Mouse (Mus musculus): ENCODE data around the gene Meltf. TPM values are rescaled to one million over a fixed set of nuclear protein-coding genes. Genes with fewer than 3 reads are reported as not detected.

Meltf gene
- polyA plus RNA-seq, 1 experiment from 2014 or later = 0.55 TPM

DNA sequence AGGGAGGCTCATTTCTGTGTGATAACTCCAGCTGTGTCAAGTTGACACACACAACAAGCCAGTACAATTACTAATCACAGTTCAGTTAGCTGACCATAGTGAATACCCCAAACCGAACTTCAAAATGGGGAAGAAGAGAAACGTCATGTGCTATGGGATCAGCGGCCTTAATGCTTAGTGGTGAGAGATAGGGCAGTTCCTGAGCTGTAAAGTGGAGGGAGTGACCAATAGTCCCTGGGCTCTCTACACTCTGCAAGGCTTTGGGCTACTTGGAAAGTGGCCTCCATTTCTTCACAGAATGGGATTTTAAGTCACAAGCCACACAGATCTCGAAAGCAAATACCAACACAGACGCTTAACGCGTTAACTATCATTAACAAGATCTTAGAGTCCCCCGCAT, 68.7 kb downstream of the Meltf start:
- H3K9me3 ChIP-seq (replicated peaks; ENCODE audit: control insufficient read depth, low read length) = no peaks in the 10 kb centered on the region
- peak overlapping the region; percentile 91 for H3K4me3 ChIP-seq (ENCODE audit: low read depth, low read length)
- H3K27ac ChIP-seq (ENCODE audit: low read length) = peak overlapping the region; percentile 74
- H3K9ac ChIP-seq (ENCODE audit: low read depth, low read length) = peak overlapping the region; percentile 80
- peaks cover 2% of the 10 kb centered on the region; the same call in 1 of the 2 replicates for H3K36me3 ChIP-seq (ENCODE audit: control insufficient read depth, insufficient read depth)
- H3K27me3 ChIP-seq (ENCODE audit: control insufficient read depth, insufficient read depth, low read depth, low read length) = no peaks in the 10 kb centered on the region
- WGBS (ENCODE audit: insufficient replicate concordance) = 7% methylated on average over 8 of the region's 8 CpGs
- peaks cover 26% of the 10 kb centered on the region for H3K4me1 ChIP-seq (ENCODE audit: control insufficient read depth, low read depth, low read length)
- peak overlapping the region; percentile 91 for H3K4me2 ChIP-seq (ENCODE audit: low read depth, low read length)
- ATAC-seq (ENCODE audit: low read depth) = no peak

GRCm38 (mm10) chr16:31947901-31948316, 69.3 kb downstream of the Meltf start:
- WGBS (ENCODE audit: insufficient replicate concordance) = under 1% methylated on average over 37 of the region's 38 CpGs
- peak overlapping the region; percentile 91 for H3K4me2 ChIP-seq (ENCODE audit: low read depth, low read length)
- H3K27me3 ChIP-seq (ENCODE audit: control insufficient read depth, insufficient read depth, low read depth, low read length) = no peaks in the 10 kb centered on the region
- H3K27ac ChIP-seq (ENCODE audit: low read length) = peak overlapping the region; percentile 74
- H3K9ac ChIP-seq (ENCODE audit: low read depth, low read length) = peak overlapping the region; percentile 80
- peaks cover 26% of the 10 kb centered on the region for H3K4me1 ChIP-seq (ENCODE audit: control insufficient read depth, low read depth, low read length)
- peak overlapping the region; percentile 91 for H3K4me3 ChIP-seq (ENCODE audit: low read depth, low read length)
- no peak; the same call in 1 of the 2 replicates for ATAC-seq (ENCODE audit: low read depth)
- no peaks in the 10 kb centered on the region for H3K9me3 ChIP-seq (replicated peaks; ENCODE audit: control insufficient read depth, low read length)
- H3K36me3 ChIP-seq (ENCODE audit: control insufficient read depth, insufficient read depth) = peaks cover 2% of the 10 kb centered on the region; the same call in 1 of the 2 replicates

DNA sequence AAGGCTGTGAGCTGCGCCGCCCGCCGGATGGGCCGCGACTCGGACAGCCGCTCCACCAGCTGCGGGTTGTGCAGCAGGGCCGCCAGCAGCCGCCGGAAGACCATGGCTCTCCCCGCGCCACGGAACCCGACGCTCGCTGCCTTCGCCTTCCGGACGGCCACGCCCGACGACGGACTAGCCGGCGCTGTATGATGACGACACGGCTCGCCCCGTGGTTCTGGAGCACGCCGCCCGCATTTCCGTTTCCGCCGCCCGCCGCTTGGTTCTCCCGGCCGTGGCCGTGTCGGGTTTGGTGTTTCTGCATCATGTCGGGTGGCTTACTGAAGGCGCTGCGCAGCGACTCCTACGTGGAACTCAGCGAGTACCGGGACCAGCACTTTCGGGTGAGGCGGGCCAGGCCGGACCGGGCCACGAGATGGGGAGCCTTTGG, 69.8 kb downstream of the Meltf start, which contains the start of the genes 0610012G03Rik and Ncbp2:
Gene 0610012G03Rik (minus strand): TSS at position 150 of the 430 bp plus-strand sequence.
Gene Ncbp2 (plus strand): TSS at position 169 of the 430 bp plus-strand sequence.
- Histone ChIP-seq H3K4me1 (ENCODE audit: control insufficient read depth, low read depth, low read length) (peaks cover 26% of the 10 kb centered on the region), H3K9ac (ENCODE audit: low read depth, low read length) (peak within 1 kb of the TSS; percentile 80), H3K27me3 (ENCODE audit: control insufficient read depth, insufficient read depth, low read depth, low read length) (no peaks in the 10 kb centered on the region), H3K4me3 (ENCODE audit: low read depth, low read length) (peak within 1 kb of the TSS; percentile 91), H3K4me2 (ENCODE audit: low read depth, low read length) (peak within 1 kb of the TSS; percentile 91), H3K36me3 (ENCODE audit: control insufficient read depth, insufficient read depth) (peaks cover 2% of the 10 kb centered on the region; the same call in 1 of the 2 replicates), H3K27ac (ENCODE audit: low read length) (peak within 1 kb of the TSS; percentile 74), H3K9me3 (replicated peaks; ENCODE audit: control insufficient read depth, low read length) (no peaks in the 10 kb centered on the region)
- under 1% methylated on average over 54 of the region's 55 CpGs for WGBS (ENCODE audit: insufficient replicate concordance)
- ATAC-seq (ENCODE audit: low read depth) = peak; percentile 90

Other genes starting within 250 kb of the Meltf start
- gene Dlg1, start 215.4 kb upstream of the Meltf start, polyA plus RNA-seq (2015; fragmentation: Nextera tagmentation; extraction: Ambion mirVana) = 6.4 and 6.7 TPM in 2 replicates
- gene Pigz, start 55.0 kb downstream of the Meltf start, polyA plus RNA-seq (2015; fragmentation: Nextera tagmentation; extraction: Ambion mirVana) = 0.37 and 0.48 TPM in 2 replicates
- gene 0610012G03Rik, start 69.7 kb downstream of the Meltf start, polyA plus RNA-seq (2015; fragmentation: Nextera tagmentation; extraction: Ambion mirVana) = 36.7 and 37.4 TPM in 2 replicates
- gene Ncbp2, start 69.7 kb downstream of the Meltf start, polyA plus RNA-seq (2015; fragmentation: Nextera tagmentation; extraction: Ambion mirVana) = 25.8 and 26.8 TPM in 2 replicates
- 4.9 and 5.4 TPM in 2 replicates for gene Senp5, start 124.5 kb downstream of the Meltf start, polyA plus RNA-seq (2015; fragmentation: Nextera tagmentation; extraction: Ambion mirVana)
- gene Pak2, start 200.5 kb downstream of the Meltf start, polyA plus RNA-seq (2015; fragmentation: Nextera tagmentation; extraction: Ambion mirVana) = 9.7 and 10.6 TPM in 2 replicates
- gene Pigx, start 220.9 kb downstream of the Meltf start, polyA plus RNA-seq (2015; fragmentation: Nextera tagmentation; extraction: Ambion mirVana) = 33.7 and 36.0 TPM in 2 replicates
- 5.6 and 5.8 TPM in 2 replicates for gene Cep19, start 221.0 kb downstream of the Meltf start, polyA plus RNA-seq (2015; fragmentation: Nextera tagmentation; extraction: Ambion mirVana)